In genomic region chr11:78724792-78725191, GRCm38 (mm10) we compare ENCODE assay signal across 15 mouse cellular contexts.
"Had no signal": no experiment of that assay in that cellular context is flagged by ENCODE, and none has a peak within 500 bp of the region (broad histone marks: within the 10 kb centered on the region; RNA-seq: fewer than 3 reads in every experiment).

No protein-coding gene starts in this region.

- H3K27me3 ChIP-seq: kidney, embryonic 15.5 days; limb, embryonic 13.5 days; midbrain, embryonic 15.5 days; neural tube, embryonic 13.5 days had no signal

- H3K36me3 ChIP-seq: kidney, embryonic 15.5 days; limb, embryonic 13.5 days; midbrain, embryonic 15.5 days; neural tube, embryonic 13.5 days had no signal

- ATAC-seq: midbrain, embryonic 15.5 days had no signal

- H3K4me3 ChIP-seq: kidney, embryonic 15.5 days; limb, embryonic 13.5 days; megakaryocyte, embryonic 14.5 days; midbrain, embryonic 15.5 days; neural tube, embryonic 13.5 days had no signal

- H3K4me2 ChIP-seq: kidney, embryonic 15.5 days; limb, embryonic 13.5 days; midbrain, embryonic 11.5 days; midbrain, embryonic 15.5 days; neural tube, embryonic 13.5 days had no signal

- H3K9me3 ChIP-seq: kidney, embryonic 15.5 days; limb, embryonic 13.5 days; megakaryocyte, embryonic 14.5 days; midbrain, embryonic 15.5 days; neural tube, embryonic 13.5 days had no signal

- H3K4me1 ChIP-seq: kidney, embryonic 15.5 days; limb, embryonic 13.5 days; megakaryocyte, embryonic 14.5 days; midbrain, embryonic 15.5 days; neural tube, embryonic 13.5 days had no signal

- H3K9ac ChIP-seq: kidney, embryonic 15.5 days; limb, embryonic 13.5 days; liver, embryonic 14.5 days; midbrain, embryonic 15.5 days; neural tube, embryonic 13.5 days had no signal

- H3K27ac ChIP-seq: kidney, embryonic 15.5 days; limb, embryonic 13.5 days; liver, embryonic 14.5 days; macrophage; midbrain, embryonic 15.5 days; neural tube, embryonic 13.5 days had no signal

- DNase-seq: kidney, adult 11 months; kidney, postnatal 14 days; left cerebral cortex, postnatal 4 days; right cerebral cortex, adult 18-20 months; spleen, adult 18-20 months; thymus, adult 18-20 months; thymus, postnatal 14 days had no signal
